8 mouse cellular contexts compared by ENCODE assay signal in the genomic region with DNA sequence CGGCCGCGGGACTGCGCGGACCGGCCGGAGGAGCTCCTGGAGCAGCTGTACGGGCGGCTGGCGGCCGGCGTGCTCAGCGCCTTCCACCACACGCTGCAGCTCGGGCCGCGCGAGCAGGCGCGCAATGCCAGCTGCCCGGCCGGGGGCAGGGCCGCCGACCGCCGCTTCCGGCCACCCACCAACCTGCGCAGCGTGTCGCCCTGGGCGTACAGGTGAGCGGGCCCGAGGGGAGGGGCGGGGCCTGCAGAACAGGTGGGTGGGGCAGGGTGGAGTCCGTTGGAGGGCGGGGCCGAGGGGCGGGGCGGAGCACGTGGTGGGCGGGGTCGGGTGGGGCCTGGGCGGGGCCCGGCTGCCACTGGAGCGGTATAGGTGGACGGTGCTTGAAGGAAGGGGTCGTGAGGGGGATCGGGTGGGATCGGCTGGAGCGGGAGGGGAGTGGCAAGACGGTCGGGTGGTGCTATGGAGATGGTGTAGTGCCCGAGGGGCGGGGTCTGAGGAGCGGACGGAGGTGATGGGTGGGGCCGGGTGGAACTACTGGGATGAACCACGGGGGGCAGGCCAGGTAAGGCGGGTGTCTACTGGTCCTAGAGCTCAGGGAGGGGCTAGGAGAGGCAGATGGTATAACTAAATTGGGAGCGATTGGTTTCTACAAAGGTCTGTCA. TPM values are rescaled to one million over a fixed set of nuclear protein-coding genes. Genes with fewer than 3 reads are reported as not detected.
DNase-seq lines count a peak whose midpoint lies in the region; ATAC-seq and TF ChIP-seq lines count a peak whose summit lies in the region.

No protein-coding gene starts in this region.

- TF ChIP-seq CTCF in Patski (IDR thresholded peaks at IDR 0.05), result no peak
- TF ChIP-seq CTCF in left cerebral cortex, adult 2 months (IDR thresholded peaks at IDR 0.05), result peak; percentile 15

- intact Hi-C loops in left cerebral cortex, adult 2 months (cut with DNase I), result loop anchor here (5.0 kb wide), 2 partner anchors 92 to 113 kb away; no protein-coding TSS in a partner anchor

- peak overlapping the region; percentile 85 for H3K4me3 ChIP-seq in hindbrain, embryonic 16.5 days (ENCODE audit: low read length)
- peak overlapping the region; percentile 58 for H3K4me3 ChIP-seq in left cerebral cortex, adult 2 months

- in situ Hi-C loops in Patski (cut with MboI; ENCODE audit: low pct_unique_long_range_greater_than_20kb), result loop anchor here (5.0 kb wide), 1 partner anchor 82 kb away; no protein-coding TSS in a partner anchor

- POLR2A ChIA-PET in Patski (lab: Charles Lee), result no interaction called here

- no peaks in the 10 kb centered on the region for H3K9me3 ChIP-seq in hindbrain, embryonic 16.5 days (ENCODE audit: control insufficient read depth, low read length)

- peak overlapping the region; percentile 94 for H3K9ac ChIP-seq in hindbrain, embryonic 16.5 days (ENCODE audit: low read depth, low read length)

- CTCF ChIA-PET in Patski (lab: Charles Lee), result no interaction called here

- peaks cover 17% of the 10 kb centered on the region for H3K4me1 ChIP-seq in hindbrain, embryonic 16.5 days (ENCODE audit: control insufficient read depth, insufficient read depth, low read depth, low read length)

- under 1% methylated on average over 56 of the region's 60 CpGs for WGBS in hindbrain, embryonic 16.5 days

- peak overlapping the region; percentile 80 for H3K27ac ChIP-seq in hindbrain, embryonic 16.5 days (ENCODE audit: low read depth, low read length)
- H3K27ac ChIP-seq in left cerebral cortex, adult 2 months, result peak overlapping the region; percentile 78

- ATAC-seq in Patski, result peak; percentile 72
- ATAC-seq in hindbrain, embryonic 16.5 days, result peak; percentile 88

- no peaks in the 10 kb centered on the region for H3K36me3 ChIP-seq in hindbrain, embryonic 16.5 days (ENCODE audit: control insufficient read depth, insufficient read depth, low read length)

- peaks cover 8% of the 10 kb centered on the region for H3K27me3 ChIP-seq in Patski
- H3K27me3 ChIP-seq in hindbrain, embryonic 16.5 days (replicated peaks; ENCODE audit: control insufficient read depth, insufficient read depth, low read length), result no peaks in the 10 kb centered on the region

- DNase-seq in Patski (ENCODE audit: low read depth, low spot score), result no peak
- DNase-seq in cerebellum, adult 9-10 months, result peak; percentile 92
- DNase-seq in frontal cortex, postnatal 10 days (ENCODE audit: low spot score in 2 of 2), result peak; percentile 67 to 82
- peak; percentile 74 to 76 for DNase-seq in left cerebral cortex, adult 2 months (ENCODE audit: extremely low spot score in 1 of 2, low spot score in 2 of 2)
- peak; percentile 82 to 90 for DNase-seq in lung, postnatal 4 days
- DNase-seq in retina, postnatal 1 day, result peak; percentile 69
- peak; percentile 73 for DNase-seq in urinary bladder, adult 2 months (ENCODE audit: low spot score)

- peak overlapping the region; percentile 72 for H3K4me2 ChIP-seq in hindbrain, embryonic 16.5 days (ENCODE audit: low read length)

RNA-seq across cellular contexts. Expression of a gene that starts 0.9 kb away (rescaled TPM):
- polyA plus RNA-seq in Patski (2021), result 1.1 TPM
- polyA plus RNA-seq in hindbrain, embryonic 16.5 days (2015; fragmentation: Nextera tagmentation; extraction: Ambion mirVana), result 4.9 and 6.3 TPM in 2 replicates
- total RNA-seq in left cerebral cortex, adult 2 months (2021), result 10 to 100 TPM; 15.4 to 17.7 TPM
- polyA plus RNA-seq in urinary bladder, adult 2 months (2012; rRNA removed), result 19.3 and 21.4 TPM in 2 replicates

RNA-seq across cellular contexts. Expression of a gene that starts 45.9 kb away (rescaled TPM):
- 28.1 TPM for polyA plus RNA-seq in Patski (2021)
- 89.5 and 90.3 TPM in 2 replicates for polyA plus RNA-seq in hindbrain, embryonic 16.5 days (2015; fragmentation: Nextera tagmentation; extraction: Ambion mirVana)
- total RNA-seq in left cerebral cortex, adult 2 months (2021), result 10 to 100 TPM; 30.7 to 38.0 TPM
- 30.9 and 34.9 TPM in 2 replicates for polyA plus RNA-seq in urinary bladder, adult 2 months (2012; rRNA removed)
